Mouse (Mus musculus) MEL-GATA-1-ER (cell line): ENCODE results near the gene Pitpnc1.

Experiments
- DNase-seq: peaks from one replicate; pipeline ENCODE4 v3.0.0-alpha.2; 2012; ENCODE audit warnings: low read depth; ENCODE audit errors: extremely low read depth

The Pitpnc1 gene

DNA sequence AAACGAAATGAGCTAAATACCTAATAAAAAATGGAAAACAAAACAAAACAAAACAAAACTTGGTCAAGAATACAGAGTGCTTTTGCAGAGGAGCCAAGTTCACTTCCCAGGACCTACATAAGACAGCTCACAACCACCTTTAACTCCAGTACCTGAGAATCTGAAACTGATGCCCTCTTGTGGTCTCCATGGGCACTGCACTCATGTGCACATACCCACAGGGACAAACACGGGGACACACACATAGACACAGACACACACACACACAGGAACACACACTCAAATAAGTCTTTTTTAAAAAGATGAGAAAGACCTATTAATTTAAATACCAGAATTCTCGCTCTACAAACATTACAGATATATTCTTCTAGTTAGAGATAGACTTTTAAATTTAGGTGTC lies 137.6 kb downstream of the Pitpnc1 start:
- DNase-seq, result no peak

DNA sequence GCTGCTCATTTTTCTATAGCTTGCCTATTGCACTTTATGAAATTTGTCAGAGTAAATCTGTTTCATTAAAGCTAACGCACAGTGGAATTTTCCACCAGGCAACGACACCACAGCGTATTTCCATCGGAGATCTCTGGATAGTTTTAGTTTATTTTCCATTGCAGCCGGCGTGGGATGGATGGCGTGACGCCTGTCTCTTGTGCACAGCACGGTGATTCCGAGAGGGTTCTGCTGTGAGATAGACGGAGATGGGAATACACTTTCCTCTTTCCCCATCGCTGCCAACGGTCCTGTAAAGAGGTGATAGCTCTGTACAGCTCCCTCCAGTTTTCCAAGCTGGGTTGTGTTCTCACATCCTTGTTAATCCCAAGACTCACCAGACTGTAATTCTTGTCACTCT lies 138.2 kb downstream of the Pitpnc1 start:
- no peak for DNase-seq

- DNase-seq, result no peak
Observed at GRCm38 (mm10) chr11:107331425-107331824, 139.1 kb downstream of the Pitpnc1 start.

GRCm38 (mm10) chr11:107327326-107327725 lies 143.2 kb downstream of the Pitpnc1 start:
- no peak for DNase-seq

DNA sequence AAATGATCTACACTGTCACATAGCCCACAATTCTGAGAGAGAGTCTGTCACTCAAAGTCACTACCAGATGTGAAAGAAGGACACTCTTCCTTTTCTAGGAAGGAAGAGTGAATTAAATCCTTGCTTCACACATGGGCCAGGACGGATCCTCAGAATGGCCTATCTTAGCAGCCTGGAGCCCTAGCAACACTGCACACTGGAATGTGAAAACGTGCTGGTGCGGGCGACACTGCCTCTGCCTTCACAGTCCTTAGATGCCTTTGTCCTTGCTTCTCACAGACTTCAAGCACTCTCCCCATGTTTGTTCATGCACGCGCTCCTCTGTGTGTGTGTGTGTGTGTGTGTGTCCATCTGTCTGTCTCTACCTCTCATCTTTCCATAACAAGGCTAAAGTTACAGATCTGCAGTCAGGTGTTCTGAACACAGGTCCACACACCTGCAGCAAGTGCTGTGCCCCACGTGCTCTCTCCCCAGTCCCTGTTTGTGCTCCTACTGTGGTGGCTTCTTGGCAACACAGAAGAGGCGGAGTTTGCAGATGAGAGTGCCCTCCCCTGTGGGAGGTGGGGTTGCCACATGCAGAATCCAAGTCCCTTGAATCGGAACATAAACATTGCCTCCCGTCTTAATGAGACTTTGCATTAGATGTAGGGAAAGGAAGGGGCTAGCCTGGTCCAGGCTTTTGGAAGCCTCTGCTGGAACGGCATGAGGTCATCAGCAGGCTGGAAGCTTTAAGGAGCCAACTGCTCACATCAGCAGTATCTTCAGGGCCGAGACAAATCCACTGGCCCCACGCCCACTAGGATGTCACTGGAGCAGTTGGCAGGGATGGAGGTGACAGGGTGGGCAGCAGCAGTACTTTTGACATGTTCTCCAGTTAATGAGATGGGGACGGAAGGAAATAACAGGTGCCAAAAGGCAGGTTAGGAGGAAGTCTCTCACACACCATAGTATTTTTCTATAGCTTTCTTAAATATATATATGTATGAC lies 144.5 kb downstream of the Pitpnc1 start:
- no peak for DNase-seq

DNA sequence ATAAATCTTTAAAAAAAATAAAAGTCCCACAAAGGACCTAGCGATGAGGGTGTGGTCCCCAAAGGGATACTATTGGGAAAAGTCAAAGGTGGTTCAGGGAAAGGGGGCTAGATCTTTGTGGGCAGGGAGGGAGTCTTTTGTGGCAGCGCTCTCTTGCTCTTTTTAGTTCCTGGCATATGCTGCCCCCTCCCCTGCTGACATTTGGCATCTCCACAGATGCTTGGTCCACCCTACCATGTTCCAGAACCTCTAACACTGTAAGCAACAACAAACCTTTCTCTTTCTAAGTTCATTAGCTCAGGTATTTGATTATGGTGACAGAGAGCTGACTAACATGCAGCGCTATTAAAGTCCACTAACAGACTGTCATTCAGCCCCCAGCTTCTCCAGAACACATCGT lies 145.3 kb downstream of the Pitpnc1 start:
- DNase-seq, result no peak

GRCm38 (mm10) chr11:107323173-107323572 lies 147.3 kb downstream of the Pitpnc1 start:
- DNase-seq, result no peak

GRCm38 (mm10) chr11:107322226-107322625 lies 148.3 kb downstream of the Pitpnc1 start:
- DNase-seq, result no peak

GRCm38 (mm10) chr11:107321819-107322218 lies 148.7 kb downstream of the Pitpnc1 start:
- no peak for DNase-seq

- no peak for DNase-seq
Observed at GRCm38 (mm10) chr11:107319861-107320260, 150.6 kb downstream of the Pitpnc1 start.

- no peak for DNase-seq
Observed at GRCm38 (mm10) chr11:107317653-107318281, 152.7 kb downstream of the Pitpnc1 start.

DNA sequence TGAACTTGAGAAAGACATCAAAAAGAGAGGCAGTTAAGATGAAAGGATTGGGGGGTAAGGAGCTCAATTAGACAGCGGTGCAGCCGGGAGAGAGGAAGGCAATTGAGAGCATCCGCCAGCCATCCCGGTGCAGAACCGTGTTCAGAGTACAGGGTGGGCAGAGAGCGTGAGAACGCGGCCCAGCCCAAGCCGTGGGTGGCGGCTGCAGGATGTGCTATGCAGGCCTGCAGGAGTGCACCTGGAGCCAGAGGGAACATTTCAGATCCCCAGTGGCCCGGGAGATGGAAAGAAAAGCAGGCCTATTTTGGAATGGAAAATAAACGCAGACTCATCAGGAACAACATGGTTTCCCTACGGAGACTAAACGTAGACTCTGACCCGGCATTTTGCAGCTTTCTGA lies 155.0 kb downstream of the Pitpnc1 start:
- DNase-seq, result no peak

- DNase-seq, result no peak
Observed at GRCm38 (mm10) chr11:107310338-107311121, 160.0 kb downstream of the Pitpnc1 start.

- DNase-seq, result no peak
Observed at GRCm38 (mm10) chr11:107306170-107306569, 164.3 kb downstream of the Pitpnc1 start.

DNA sequence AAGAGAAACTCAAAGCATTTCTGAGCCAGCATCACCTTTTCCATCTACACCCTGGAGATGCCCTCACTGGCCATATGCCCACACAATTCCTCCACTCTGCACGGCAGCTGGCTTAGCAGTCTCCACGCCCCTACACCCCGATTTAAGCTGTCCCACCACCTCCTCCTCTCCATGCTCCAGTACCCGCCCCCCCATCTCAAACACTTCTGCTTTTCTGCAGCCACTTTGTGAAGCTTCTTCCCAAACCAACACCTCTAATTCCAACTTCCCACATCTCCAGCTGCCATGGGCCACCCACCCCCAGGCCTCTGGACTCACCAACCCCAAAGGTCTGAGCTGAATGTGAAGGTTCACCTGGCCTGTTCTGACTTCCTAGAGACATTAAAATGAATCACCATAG lies 168.4 kb downstream of the Pitpnc1 start:
- no peak for DNase-seq

- DNase-seq, result no peak
Observed at GRCm38 (mm10) chr11:107300235-107300634, 170.3 kb downstream of the Pitpnc1 start.

GRCm38 (mm10) chr11:107299511-107300120 lies 170.9 kb downstream of the Pitpnc1 start:
- no peak for DNase-seq

- DNase-seq, result no peak
Observed at GRCm38 (mm10) chr11:107296176-107296575, 174.3 kb downstream of the Pitpnc1 start.

DNA sequence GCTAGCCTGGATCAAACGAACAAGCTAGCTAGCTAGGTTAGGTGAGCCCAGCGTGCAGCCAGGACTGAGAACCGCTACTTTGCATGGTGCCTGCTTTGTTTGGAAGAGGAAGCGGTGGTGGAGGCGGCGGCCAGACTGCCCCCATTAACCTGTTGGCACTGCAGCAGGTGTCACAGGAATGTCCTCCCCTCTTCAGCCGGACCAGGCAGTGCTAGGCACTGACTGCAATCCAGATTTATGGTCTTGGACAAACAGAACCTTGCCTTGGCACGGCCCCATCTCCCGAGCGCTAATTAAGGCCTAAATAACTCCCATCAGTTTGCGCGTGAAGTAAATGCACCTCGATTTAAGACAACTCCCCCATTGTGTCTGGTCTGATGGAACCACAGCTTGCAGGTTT lies 178.5 kb downstream of the Pitpnc1 start:
- DNase-seq, result no peak

DNA sequence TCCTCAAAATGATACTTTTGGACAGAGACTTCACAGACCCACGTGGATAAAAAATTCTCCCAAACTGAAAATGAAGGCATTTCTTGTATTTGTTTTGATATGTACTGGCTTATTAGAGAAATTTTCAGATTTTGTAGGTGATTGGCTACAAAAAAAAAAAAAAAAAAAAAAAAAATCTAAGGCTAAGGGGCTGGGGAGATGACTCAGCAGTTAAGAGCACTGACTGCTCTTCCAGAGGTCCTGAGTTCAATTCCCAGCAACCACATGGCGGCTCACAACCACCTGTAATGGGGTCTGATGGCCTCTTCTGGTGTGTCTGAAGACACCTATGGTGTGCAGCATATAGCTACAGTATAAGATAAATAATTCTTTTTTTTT lies 182.3 kb downstream of the Pitpnc1 start:
- no peak for DNase-seq
